Mouse (Mus musculus): Measurements from ENCODE around the gene Vamp1.

DNA sequence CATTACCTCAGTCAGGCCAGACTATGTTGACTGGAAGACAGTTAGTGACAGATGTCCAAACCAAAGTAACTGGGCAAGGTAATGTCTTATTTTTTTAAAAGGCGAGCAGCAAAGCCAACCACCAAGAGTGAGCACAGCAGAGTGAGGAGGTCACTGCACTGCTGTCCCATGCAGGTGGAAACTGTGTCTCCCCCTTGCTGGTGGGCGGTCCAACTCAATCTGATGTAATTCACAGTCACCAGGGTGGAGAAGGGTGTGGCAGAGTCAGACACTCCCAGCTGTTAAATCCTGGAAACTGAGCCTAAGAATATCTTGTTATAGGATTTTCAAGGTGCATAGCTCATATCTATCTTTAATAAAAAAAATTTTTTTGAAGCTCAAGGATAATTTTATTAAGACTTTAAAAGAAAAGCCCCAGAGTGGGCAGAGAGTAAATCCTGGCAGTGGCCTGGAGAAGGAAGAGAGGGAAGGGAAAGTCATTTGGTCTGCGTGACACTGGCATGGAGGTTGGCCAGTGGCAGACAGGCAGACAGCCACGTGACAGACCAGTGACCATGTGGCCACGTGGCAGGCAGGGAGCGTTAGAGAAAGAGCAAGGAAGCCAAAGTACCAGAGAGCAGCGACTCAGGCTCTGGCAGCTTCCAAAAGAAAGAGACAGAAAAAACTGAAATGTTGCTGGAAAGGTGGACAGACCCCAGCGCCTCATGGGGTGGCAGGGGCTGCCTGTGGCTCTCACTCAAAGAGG lies 41.0 kb downstream of the Vamp1 start:
- no peak for TF ChIP-seq POLR2A (IDR thresholded peaks at IDR 0.05; ENCODE audit: low read depth, low read length)
- no peak for TF ChIP-seq CTCF (conservative IDR thresholded peaks at IDR 0.05 in 1 of 2, IDR thresholded peaks at IDR 0.05 in 1 of 2; ENCODE audit: low read depth in 2 of 2, low read length in 2 of 2)
- TF ChIP-seq UBTF (IDR thresholded peaks at IDR 0.05; ENCODE audit: low read depth, low read length), result no peak
- TF ChIP-seq ZNF384 (IDR thresholded peaks at IDR 0.05; ENCODE audit: low read depth, low read length), result no peak
- TF ChIP-seq TCF12 (IDR thresholded peaks at IDR 0.05; ENCODE audit: low read depth, low read length), result no peak
- TF ChIP-seq POLR2AphosphoS2 (IDR thresholded peaks at IDR 0.05; ENCODE audit: low read depth, low read length), result no peak
- TF ChIP-seq EP300 (IDR thresholded peaks at IDR 0.05; ENCODE audit: low read length), result no peak
- TF ChIP-seq MYC (IDR thresholded peaks at IDR 0.05; ENCODE audit: low read depth, low read length), result no peak
- no peak for TF ChIP-seq PAX5 (IDR thresholded peaks at IDR 0.05; ENCODE audit: low read length)
- TF ChIP-seq SIN3A (IDR thresholded peaks at IDR 0.05; ENCODE audit: low read length), result no peak
- TF ChIP-seq ZC3H11A (IDR thresholded peaks at IDR 0.05; ENCODE audit: low read depth, low read length), result no peak
- peak; percentile 66; the same call in 1 of the 2 replicates for TF ChIP-seq MAX (IDR thresholded peaks at IDR 0.05; ENCODE audit: low read length)

All from CH12.LX (cell line).